Mouse (Mus musculus) lung, postnatal 36 days (tissue): ENCODE data around the gene Eif4e1b.

Source experiments
- DNase-seq: peaks from one replicate; pipeline ENCODE4 v3.0.0; 2022; ENCODE audit warnings: mixed read lengths

The Eif4e1b gene

GRCm38 (mm10) chr13:54783698-54784097, at the start of gene Eif4e1b:
Gene Eif4e1b, plus strand, starts transcription at chr13:54783998.
- no peak for DNase-seq

- DNase-seq: no peak
Measured at GRCm38 (mm10) chr13:54736931-54737330, 46.9 kb upstream of the Eif4e1b start.

- no peak for DNase-seq
Measured at GRCm38 (mm10) chr13:54737488-54738212, 46.1 kb upstream of the Eif4e1b start.

GRCm38 (mm10) chr13:54738213-54738601, 45.6 kb upstream of the Eif4e1b start:
- no peak for DNase-seq

GRCm38 (mm10) chr13:54746110-54746509, 37.7 kb upstream of the Eif4e1b start:
- DNase-seq: no peak

- DNase-seq: no peak
Measured at GRCm38 (mm10) chr13:54746896-54747295, 36.9 kb upstream of the Eif4e1b start.

GRCm38 (mm10) chr13:54748190-54748589, 35.6 kb upstream of the Eif4e1b start:
- no peak for DNase-seq

- DNase-seq: no peak
Measured at GRCm38 (mm10) chr13:54748721-54749060, 35.1 kb upstream of the Eif4e1b start.

GRCm38 (mm10) chr13:54749061-54749863, 34.5 kb upstream of the Eif4e1b start:
- DNase-seq: no peak

- no peak for DNase-seq
Measured at GRCm38 (mm10) chr13:54749864-54750411, 33.9 kb upstream of the Eif4e1b start, which contains the start of gene Gprin1. Gene Gprin1, minus strand, starts transcription at chr13:54749874.

- DNase-seq: no peak
Measured at GRCm38 (mm10) chr13:54750699-54751098, 33.1 kb upstream of the Eif4e1b start.

GRCm38 (mm10) chr13:54752656-54753055, 31.1 kb upstream of the Eif4e1b start:
- no peak for DNase-seq

GRCm38 (mm10) chr13:54753733-54754132, 30.1 kb upstream of the Eif4e1b start:
- no peak for DNase-seq

GRCm38 (mm10) chr13:54754169-54755080, 29.4 kb upstream of the Eif4e1b start:
- no peak for DNase-seq

- no peak for DNase-seq
Measured at GRCm38 (mm10) chr13:54755201-54755830, 28.5 kb upstream of the Eif4e1b start.

GRCm38 (mm10) chr13:54756156-54756712, 27.6 kb upstream of the Eif4e1b start:
- no peak for DNase-seq

- DNase-seq: no peak
Measured at GRCm38 (mm10) chr13:54757093-54757830, 26.5 kb upstream of the Eif4e1b start.

- peak; percentile 71 for DNase-seq
Measured at GRCm38 (mm10) chr13:54758045-54758755, 25.6 kb upstream of the Eif4e1b start.

GRCm38 (mm10) chr13:54758756-54759470, 24.9 kb upstream of the Eif4e1b start:
- DNase-seq: no peak

- no peak for DNase-seq
Measured at GRCm38 (mm10) chr13:54759496-54759895, 24.3 kb upstream of the Eif4e1b start.
